Mouse (Mus musculus) frontal cortex, postnatal 10 days (tissue): ENCODE data around the gene Chst15.

Experiments
- DNase-seq, 2 experiments: peaks; one replicate each; pipeline ENCODE4 v3.0.0; 2022; ENCODE audit warnings: low spot score in 2 of 2, mixed read lengths in 1 of 2

Gene Chst15

DNA sequence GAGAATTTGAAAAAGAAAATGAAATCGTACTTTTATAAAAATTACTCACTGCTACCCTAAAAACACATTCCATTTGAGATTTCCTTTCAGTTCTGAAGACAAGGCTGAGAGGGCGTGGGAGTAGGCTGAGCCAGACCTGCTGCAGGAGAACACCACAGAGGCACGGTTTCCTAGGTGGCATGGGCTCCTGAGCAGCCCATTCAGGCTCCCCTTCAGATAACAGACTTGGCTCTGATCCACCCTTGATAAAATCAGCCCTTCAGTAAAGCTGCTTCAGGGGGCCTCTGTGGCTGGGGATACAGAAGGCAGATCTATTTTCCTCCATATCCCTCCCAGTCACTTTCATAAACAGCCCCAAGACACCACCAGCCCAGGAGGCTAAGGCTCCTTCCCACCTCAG is 19.8 kb upstream of the Chst15 start:
- DNase-seq = no peak

DNA sequence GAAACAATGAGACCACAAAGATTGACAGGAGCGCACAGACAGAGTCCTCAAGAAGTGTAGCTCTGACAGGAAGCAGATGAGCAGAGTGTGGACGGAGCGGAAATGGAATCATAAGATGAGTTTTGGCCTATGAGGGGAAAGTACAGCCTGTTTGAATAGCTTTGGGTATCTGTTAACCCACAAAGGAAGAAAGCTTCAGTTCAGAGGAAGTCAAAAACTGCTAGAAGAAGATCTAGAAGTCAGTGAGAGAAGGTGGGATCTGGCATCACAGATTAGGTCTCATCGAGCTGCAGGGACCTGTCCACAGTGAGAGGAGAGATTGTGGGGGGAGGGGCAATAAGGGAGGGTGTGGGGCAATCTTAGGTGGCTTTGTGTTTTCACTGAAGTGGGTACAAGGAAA is 18.3 kb upstream of the Chst15 start:
- no peak for DNase-seq

DNA sequence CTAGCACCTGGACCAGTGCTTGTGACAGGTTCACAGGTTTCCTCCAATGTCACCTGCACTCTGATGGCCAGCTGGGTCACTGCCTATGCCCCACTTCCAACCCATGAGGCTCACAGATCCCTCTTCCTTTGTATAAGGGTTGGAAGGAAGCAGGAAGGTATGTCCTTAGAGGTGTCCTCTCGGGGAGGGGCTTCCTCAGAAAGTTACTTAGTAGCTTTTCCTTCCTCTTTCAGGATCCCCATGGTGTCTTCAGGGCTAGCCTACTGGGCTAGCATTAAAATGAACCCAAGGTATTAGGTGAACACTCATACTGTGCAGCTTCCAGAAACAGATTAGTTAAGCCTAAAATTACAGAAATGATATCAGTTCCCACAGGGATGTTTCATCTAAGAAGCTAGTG is 16.1 kb upstream of the Chst15 start:
- no peak for DNase-seq

DNA sequence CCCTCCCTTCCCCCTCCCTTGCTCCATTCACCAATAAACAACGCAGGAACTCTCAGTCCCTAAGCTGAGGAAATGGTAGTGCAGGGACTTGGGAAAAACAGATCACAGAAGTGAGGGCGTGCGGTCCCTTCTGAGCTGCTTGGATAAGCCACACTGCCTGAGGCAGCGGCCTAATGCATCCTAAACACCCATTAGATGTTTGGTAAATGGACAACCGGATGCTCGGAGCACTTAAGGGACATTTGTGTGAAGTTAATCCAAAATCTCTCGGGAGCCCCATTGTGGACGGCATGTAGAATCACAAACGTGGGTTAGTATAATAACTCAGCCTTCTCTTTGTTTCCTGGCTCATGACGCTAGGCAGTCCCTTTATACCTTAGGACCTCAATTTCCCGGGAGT is 15.1 kb upstream of the Chst15 start:
- no peak for DNase-seq

DNA sequence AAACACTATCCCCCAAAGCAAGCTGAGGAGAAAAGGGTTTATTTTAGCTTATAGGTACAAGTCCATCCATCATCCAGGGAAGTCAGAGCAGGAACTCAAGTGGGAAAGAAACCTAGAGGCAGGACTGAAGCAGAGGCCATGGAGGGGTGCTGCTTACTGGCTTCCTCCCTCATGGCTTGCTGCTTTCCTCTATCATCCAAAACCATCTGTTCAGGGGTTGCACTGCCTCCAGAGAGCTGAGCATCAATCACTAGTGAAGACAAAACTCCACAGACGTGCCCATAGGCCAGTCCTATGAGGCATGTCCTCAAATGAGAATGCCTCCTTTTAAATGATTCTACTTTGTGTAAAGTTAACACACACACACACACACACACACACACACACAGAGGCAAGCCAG is 13.2 kb upstream of the Chst15 start:
- no peak for DNase-seq

DNA sequence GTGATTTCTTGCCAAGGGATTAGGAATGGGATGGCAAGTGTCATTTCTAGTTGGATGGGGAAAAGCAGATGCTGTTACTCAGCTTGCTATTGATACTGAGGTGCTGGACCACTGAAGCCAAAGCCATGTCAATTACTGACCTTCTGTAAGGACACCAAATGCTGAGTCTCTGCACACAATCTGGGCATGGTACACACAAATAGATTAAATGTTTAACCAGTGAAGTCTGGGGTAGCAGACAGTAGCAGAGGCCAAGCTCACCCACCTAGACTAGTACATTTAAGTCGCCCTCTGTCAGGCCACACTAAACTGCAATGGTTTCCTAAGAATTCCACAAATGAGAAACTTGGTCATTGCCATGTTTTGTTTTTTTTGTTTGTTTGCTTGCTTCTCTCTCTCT is 11.6 kb upstream of the Chst15 start:
- no peak for DNase-seq

DNA sequence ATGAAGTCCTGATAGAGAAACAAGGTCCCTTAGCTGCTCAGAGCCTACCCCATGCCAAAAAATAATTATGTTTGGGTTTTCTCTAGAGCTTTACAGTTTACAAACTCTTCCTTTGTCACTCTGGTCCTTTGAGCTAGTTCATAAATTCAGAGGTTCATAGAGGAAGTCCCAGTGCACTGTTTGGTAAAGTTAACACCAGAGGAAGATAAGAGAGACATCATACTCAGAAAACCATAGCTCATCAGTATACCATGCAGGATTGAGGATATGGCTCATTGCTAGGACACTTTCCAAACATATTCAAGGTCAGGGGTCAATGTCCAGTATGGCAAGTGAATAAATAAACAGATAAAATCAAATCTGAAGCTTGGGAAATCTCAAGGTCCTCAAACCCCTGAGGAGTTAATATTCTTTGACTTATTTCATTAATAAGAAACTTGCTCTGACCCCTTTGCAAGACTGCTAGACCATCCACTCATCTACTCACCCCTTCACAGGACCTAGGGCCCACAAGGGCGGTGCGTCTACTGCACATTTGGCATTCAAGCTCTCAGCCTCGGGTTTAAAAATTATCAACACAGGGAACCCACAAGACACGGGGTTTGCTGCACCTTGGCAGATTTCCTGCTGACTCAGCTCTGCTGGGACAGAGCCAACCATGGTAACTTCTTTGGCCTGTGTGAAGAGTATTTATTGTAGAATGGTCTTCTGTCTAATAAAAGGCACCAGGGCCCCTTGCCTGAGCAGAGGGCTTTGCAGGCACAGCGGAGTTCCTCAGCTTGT is 8.7 kb upstream of the Chst15 start:
- no peak for DNase-seq

DNA sequence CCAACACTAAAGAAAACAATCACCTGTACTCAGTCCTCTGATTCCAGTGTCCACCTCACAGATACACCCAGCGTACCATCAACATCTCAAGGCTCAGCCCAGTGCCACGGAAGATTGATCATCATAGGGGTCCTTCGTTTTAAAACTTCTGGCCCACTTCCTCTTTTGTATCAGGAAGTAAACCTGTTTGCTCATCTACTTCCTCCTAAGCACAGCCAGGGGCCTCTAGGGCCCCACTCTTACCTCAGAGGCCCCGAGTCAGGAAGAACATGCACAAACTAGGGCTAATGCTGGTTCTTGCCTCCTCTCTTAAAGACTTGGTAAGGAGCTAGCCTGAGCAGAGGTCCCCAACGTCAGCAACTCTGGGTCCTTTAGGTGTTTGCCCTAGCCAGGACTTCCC is 6.4 kb upstream of the Chst15 start:
- DNase-seq = no peak

DNA sequence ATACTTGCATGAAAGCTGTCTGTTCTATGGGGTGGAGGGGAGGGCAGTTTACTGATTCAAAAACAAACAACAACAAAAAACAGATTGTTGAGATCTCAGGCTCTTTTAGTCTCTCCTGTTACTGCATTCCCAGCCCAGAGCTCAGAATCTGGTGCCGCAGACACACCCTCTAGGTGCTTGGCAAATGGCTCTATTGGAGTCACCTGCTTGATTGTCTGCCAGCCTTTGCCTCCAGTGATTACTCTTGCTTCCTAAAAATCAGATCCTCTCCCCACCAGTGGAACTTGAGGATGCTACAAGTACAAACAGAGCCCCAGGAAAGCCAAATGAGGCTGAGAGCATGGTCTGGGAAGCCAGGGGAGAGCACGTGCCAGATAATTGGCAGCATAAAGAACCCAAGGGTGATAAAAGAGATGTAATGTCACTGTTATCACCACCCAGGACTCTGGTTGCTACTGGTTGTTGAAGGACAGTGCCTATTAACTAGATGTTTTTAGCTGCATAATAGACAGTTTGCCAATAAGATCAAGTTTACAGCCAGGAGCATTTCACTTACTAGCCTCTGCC is 4.4 kb upstream of the Chst15 start:
- no peak for DNase-seq

DNA sequence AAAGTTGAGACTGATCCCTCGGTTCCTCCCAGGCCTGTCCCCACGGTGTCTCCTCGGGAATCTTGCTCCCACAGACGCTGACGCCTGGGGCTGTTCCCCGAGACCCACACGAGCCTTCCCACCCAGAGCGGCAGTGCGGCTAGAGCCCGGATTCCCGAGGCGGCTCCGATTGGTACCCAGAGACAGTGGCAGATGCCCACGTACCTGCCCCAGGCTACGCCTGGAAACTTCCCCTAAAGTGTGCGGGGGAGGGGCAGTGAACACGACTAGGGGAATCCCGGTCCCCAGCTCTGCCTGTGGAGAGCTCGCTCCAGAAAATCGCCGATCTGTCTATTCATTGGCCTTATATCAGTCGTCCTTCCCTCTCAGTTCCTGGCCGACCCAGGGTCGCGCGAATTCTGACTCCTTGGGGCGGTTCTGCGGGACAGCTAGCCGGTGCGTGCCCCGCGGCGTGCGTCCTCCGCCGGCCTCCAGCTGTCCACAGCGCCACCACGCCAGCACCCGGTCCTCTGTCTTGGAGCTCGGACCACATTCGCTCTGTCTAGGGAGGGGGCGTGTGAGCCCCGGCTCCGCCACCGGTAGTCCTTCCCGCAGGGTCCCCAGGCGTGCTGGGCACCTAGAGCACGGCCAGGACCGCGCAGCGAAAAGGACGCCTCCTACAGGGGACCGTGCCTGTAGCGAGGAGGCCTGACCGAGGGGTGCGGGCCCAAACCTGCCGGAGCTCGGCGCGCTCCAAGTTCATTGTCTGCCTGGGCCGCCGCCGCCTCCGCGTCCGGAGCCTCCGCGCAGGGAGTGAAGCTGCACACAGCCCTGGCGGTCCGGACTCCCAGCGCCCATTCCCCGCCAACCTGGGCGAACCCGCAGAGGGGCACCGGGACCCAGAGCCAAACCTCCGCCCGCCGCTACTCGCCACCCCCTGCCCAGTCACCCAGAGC is 660 bp downstream of the Chst15 start:
- DNase-seq = peak; percentile 58 to 65

DNA sequence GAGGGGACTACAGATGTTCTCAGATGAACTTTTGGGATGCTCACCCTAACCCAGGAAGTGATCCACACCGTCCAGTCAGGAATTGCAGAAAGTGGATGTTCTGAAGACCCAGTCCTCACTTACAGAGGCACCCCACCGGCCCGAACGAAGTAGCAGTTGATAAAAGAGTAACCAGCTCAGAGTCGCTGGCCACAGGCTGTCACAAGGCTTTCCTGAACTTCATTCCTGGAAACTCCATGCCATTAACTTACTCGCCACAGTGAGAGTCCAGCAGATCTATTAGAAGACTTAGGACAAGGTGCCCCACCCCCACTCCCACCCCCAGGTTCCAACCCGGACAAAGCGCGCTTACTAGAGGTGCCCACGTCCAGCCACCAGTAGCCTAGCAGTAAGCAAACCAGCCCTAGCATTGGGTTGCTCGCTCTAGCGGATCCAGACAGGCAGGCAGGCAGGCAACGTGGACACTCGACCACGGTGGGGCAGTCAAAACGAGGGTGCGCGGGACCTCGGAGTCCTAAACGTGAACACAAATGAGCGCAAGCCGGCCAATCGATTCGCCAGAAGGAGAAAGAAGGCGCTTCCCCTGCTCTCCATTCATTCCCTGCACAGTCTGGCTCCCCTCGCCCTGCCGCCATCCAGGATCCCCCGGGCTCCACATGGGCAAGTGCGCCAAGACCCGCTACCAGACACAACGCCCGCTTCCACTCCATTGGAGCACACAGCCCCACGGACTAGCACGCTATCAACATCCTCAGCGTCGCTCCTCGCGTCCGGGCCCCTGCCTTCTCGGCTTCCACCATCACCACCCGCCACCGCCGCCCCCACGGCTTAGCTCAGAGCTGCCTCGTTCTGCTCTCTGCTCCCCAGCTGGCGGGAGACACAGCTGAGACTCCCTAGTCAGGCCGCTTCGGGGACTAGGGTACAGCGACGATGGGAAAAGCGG is 1.6 kb downstream of the Chst15 start:
- peak; percentile 54 to 74 for DNase-seq

DNA sequence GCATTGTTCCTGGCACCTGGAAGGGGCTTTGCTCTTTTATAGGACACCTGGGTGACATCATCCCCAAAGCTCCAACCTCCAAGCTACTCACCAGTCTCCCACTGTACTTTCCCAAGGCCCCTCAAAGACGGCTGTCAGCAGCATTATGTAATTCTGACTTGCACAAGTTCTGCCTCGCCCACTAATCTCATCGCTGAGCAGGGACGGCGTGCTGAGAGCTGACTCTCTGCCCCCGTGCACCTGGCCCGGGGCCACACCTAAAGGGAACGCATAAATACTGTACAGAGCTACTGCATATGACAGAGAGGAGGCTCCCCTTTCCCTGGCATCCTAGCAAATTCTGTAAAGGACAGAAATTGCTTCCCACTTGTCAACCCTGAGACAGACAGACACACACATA is 4.6 kb downstream of the Chst15 start:
- no peak for DNase-seq

DNA sequence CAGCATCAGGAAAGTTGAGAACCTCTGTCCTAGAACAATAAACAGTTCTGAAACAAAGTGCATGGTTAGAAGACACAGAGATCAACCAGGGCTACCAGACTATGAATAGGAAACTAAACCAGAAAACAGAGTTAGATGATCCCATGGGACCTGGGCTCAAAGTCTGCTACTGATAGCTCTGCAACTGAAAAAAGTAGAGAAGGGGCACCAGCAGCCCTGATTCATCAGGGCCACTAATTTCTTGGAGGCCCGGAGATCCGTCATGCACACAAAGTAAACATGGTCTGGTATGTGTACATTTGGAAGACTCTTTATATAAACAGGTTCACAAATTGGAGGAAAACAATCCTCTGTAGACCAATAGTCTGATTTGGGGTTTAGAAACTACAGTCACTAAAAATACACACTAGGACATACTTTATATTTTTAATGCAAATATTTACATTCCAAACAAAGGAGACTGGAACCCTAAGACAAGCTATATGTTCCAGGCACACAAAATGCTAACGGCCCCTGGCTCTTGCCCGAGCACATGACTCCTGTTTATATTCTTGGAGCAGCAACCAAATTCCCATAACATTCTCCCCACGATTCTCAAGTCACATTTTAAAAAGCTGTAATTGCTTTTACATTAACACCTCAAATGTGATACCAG is 8.4 kb downstream of the Chst15 start:
- no peak for DNase-seq

DNA sequence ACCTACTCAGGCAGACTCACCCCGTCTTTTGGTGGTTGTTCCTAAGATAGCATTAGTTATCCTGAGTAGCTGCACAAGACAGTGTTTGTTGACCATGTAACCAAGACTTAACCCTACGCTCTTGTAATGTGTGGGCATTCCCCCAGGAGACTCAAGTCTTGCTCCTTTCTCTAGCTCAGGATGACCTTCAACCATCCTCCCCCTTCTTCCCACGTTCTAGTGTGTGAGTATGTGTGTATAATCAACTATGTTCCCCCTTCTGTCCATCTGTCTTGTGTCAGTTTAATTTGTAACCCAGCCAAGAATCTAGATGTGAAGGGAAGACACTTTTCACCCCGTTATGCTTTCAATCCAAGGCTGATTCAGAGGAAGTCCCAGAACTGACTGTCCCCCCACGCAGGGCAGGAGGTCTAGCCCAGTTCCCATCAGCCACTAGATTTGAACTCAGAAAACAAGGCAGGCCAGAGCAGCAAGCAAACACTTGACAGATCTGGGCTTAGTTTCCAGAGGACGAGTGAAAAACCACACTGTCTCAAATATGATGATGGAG is 9.2 kb downstream of the Chst15 start:
- no peak for DNase-seq

DNA sequence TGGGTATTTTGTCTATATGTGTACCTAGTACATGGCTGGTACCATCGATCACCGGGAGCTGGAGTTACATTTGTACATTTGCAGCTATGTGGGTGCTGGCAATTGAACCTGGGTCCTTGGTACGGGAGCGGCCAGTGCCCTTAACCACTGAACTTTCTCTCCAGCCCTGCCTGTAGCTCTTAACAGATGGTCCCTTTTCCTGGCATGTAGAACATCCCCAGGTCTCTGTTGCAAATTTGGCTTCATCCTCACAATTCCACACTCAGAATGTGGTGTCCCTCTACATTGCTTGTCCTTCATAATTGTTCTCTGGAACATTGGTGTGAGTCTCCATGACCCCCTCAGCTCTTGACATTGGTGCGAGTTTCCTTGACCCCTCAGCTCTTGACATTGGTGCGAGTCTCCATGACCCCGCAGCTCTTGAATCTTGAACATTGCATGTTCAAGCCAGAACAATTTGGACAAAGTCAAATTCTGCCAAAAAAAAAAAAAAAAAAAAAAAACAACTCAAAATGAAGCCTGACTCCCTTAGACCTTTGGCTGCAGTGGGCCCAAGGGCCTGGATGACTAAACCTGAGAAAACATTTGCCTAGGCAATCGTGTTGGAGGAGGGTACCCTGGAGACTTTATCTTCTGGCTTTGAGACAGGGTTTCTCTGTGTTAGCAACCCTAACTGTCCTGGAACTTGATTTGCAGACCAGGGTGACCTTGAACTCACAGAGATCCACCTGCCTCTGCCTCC is 10.2 kb downstream of the Chst15 start:
- DNase-seq = no peak

DNA sequence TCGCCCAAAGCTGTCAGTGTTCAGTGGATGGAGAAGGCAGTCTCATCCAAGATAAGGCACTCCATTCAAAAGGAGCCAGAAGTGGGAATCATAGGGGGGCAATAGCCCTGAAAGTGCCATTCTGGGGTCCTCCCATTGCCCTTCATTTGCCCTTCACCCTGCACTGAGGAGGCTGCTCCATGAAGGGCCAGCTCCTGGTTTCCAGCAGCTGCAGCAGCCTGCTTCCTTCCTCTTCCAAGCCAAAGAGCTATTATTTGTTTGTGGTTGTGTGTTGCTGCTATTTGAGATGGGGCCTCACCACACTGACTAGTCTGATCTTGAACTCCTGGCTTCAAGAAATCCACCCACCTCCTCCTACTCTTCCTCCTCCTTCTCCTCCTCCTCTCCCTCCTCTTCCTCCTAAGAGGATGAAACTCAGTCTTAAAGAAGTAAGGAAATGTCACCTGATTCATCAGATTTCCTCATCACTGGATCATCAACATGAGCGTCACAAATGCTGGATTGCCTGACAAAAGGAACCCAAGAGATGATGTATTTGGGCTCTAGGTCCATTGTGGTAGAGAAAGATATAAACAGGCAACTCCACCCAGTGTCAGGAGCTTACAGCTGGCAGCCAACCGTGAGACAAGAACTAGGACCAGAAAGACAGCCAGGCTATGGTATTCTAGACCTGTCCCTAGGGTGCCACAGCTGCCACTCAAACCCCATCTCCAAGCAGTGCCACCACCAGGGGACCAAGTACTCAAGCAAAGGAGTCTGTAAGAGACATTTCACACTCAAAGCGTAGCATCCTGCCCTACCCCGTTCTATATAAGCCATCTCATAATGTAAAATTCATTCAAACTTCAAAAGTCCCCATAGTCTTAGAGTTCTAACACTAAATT is 11.3 kb downstream of the Chst15 start:
- no peak for DNase-seq

DNA sequence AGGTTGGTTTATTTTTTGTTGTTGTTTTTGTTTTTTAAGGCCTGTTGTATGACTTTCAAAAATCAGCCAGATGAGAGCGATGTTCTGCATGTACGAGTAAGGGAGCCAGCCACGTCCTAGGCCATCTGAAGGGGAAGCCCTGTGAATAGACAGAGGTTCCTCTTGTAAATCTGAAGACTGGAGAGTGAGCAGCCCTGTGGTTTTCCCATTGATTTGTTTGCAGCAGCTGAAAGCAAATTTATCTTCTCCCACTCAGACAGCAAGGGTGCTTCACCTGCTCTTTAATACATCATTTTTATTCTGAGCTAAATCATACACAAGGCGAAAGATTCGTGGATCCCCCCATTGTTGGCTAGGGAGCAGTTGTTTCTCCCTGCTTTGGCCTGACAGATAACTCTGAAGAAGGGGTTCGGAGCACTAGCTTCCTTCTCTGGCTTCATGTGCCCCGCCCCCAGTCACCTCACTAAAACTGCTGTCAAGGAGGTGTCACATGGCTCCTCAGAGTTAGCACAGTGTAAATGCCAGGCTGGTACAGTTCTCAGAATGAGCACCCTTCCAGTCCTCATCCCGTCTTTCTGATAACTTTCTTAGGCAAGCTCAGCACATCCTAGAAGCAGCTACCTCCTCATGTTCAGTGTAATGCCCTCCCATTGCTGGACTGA is 12.5 kb downstream of the Chst15 start:
- DNase-seq = no peak

DNA sequence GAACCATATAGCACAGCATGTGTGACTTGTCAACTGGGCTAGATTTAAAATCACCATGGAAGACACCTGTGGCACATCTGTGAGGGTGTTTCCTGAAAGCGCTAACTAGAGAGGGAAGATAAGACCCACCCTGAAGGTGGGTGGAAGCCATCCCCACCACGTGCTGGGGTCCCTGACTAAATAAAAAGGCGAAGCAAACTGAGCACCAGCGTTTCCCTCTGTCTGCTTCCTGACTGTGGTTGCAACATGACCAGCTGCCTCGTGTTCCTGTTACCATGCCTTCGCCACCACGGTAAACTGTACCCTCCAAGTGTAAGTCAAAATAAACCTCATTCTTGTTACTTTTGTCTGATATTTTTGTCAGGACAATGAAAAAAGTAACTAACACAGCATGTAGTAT is 13.0 kb downstream of the Chst15 start:
- no peak for DNase-seq
